Mouse (Mus musculus): ENCODE measurements around the gene Ranbp10. TPM values are rescaled to one million over a fixed set of nuclear protein-coding genes. Genes with fewer than 3 reads are reported as not detected.

Ranbp10 gene
- polyA plus RNA-seq, 1 experiment from 2014 or later, result 8.1 TPM

DNA sequence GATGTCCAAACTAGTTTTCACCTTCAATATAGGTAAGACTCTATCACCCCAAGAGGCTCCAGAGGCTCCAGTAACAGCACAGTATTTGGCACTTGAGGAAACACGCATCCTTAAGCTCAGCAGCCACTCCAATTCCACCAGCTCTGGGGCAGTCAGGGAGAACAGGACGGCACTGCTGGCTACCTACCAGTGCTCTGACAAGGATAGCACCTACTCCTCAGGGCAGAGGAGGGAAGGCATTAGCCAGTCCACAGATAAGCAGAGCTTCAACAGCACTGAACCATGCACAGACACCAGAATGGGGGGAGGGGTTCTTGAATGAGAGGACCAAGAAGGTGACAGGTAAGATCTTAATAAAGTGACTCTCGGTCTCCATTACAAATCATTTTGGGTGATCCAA lies 7.5 kb downstream of the Ranbp10 start:
- Histone ChIP-seq H3K9me3 (replicated peaks; ENCODE audit: control insufficient read depth, low read length) (no peaks in the 10 kb centered on the region), H3K36me3 (ENCODE audit: control insufficient read depth, insufficient read depth, low read length) (peaks cover 48% of the 10 kb centered on the region), H3K4me3 (ENCODE audit: low read depth, low read length) (no peak overlapping the region), H3K27me3 (replicated peaks; ENCODE audit: control insufficient read depth, insufficient read depth, low read length) (no peaks in the 10 kb centered on the region), H3K27ac (ENCODE audit: low read depth, low read length) (no peak overlapping the region), H3K4me2 (ENCODE audit: low read length) (no peak overlapping the region), H3K9ac (ENCODE audit: low read length) (no peak overlapping the region), H3K4me1 (ENCODE audit: control insufficient read depth, insufficient read depth, low read length) (no peaks in the 10 kb centered on the region)
- WGBS, result 94% methylated on average over 3 of the region's 3 CpGs
- no peak for DNase-seq (ENCODE audit: low spot score)
- ATAC-seq, result no peak

DNA sequence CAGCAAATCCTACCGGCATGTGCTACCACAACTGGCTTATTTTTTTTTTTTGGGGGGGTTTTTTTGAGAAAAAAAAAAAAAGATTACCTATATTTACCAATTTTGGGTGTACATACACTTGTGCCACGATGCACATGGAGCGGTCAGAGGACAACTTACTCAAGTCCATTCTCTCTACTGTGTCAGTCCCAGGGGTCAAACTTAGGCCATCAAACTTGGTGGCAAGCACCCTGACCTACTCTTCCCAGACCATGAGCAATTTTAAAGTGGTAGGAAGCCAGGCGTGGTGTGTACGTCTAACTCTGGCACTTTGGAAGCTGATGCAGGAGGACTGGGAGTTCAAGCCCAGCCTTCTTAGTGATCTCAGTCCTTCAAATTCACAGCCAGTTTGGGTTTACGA lies 13.9 kb downstream of the Ranbp10 start:
- Histone ChIP-seq H3K4me3 (ENCODE audit: low read depth, low read length) (no peak overlapping the region), H3K9me3 (replicated peaks; ENCODE audit: control insufficient read depth, low read length) (no peaks in the 10 kb centered on the region), H3K4me2 (ENCODE audit: low read length) (no peak overlapping the region), H3K9ac (ENCODE audit: low read length) (no peak overlapping the region), H3K36me3 (ENCODE audit: control insufficient read depth, insufficient read depth, low read length) (peaks cover 26% of the 10 kb centered on the region; the same call in 1 of the 2 replicates), H3K27me3 (replicated peaks; ENCODE audit: control insufficient read depth, insufficient read depth, low read length) (no peaks in the 10 kb centered on the region), H3K4me1 (ENCODE audit: control insufficient read depth, insufficient read depth, low read length) (no peaks in the 10 kb centered on the region), H3K27ac (ENCODE audit: low read depth, low read length) (no peak overlapping the region)
- no peak for DNase-seq (ENCODE audit: low spot score)
- 99% methylated on average over 6 of the region's 6 CpGs for WGBS
- ATAC-seq, result no peak

DNA sequence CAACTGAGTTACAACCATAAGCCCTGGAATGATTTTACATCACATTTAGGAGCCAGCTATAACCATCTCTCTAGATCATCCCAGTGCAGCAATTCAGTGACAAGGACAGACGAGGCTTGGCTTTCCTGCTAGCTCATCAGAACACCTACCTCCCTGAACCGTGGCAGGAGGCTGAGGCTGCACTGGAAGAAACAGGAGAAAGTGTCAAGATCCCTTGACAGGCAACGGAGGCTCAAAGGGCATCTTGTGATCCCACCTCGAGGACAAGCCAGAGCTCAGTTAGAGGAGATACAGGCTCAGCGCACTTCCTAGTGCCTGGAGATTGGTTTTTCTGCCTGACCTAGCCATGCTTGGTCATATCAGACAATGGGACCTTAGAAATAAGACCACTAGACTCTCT lies 14.6 kb downstream of the Ranbp10 start:
- ATAC-seq, result no peak
- WGBS, result 91% methylated on average over 5 of the region's 5 CpGs
- no peak overlapping the region for H3K27ac ChIP-seq (ENCODE audit: low read depth, low read length)
- no peaks in the 10 kb centered on the region for H3K9me3 ChIP-seq (replicated peaks; ENCODE audit: control insufficient read depth, low read length)
- no peak for DNase-seq (ENCODE audit: low spot score)
- H3K27me3 ChIP-seq (replicated peaks; ENCODE audit: control insufficient read depth, insufficient read depth, low read length), result no peaks in the 10 kb centered on the region
- no peaks in the 10 kb centered on the region for H3K4me1 ChIP-seq (ENCODE audit: control insufficient read depth, insufficient read depth, low read length)
- no peak overlapping the region for H3K4me2 ChIP-seq (ENCODE audit: low read length)
- H3K36me3 ChIP-seq (ENCODE audit: control insufficient read depth, insufficient read depth, low read length), result peaks cover 26% of the 10 kb centered on the region; the same call in 1 of the 2 replicates
- H3K4me3 ChIP-seq (ENCODE audit: low read depth, low read length), result no peak overlapping the region
- no peak overlapping the region for H3K9ac ChIP-seq (ENCODE audit: low read length)

DNA sequence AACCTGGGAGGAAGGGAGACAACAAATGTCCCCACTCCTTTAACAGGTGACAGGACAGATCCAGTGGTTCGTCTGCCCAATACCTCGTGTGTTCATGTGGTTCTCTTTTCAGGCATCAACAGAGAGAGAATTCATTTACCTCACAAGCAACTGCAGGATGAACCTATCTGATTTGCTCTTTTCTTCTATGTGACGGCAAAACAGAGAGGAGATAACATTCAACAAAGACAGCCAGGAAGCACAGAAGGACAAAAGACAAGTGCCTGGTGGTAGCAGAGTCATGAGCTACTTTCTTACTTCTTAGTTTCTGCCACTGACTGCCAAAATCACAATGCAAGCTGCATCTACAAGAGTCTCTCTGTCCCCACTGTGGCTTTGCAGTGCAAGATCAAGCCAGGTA lies 15.6 kb downstream of the Ranbp10 start:
- Histone ChIP-seq H3K9ac (ENCODE audit: low read length) (no peak overlapping the region), H3K4me3 (ENCODE audit: low read depth, low read length) (no peak overlapping the region), H3K27me3 (replicated peaks; ENCODE audit: control insufficient read depth, insufficient read depth, low read length) (no peaks in the 10 kb centered on the region), H3K27ac (ENCODE audit: low read depth, low read length) (no peak overlapping the region), H3K9me3 (replicated peaks; ENCODE audit: control insufficient read depth, low read length) (no peaks in the 10 kb centered on the region), H3K36me3 (ENCODE audit: control insufficient read depth, insufficient read depth, low read length) (peaks cover 26% of the 10 kb centered on the region; the same call in 1 of the 2 replicates), H3K4me2 (ENCODE audit: low read length) (no peak overlapping the region), H3K4me1 (ENCODE audit: control insufficient read depth, insufficient read depth, low read length) (no peaks in the 10 kb centered on the region)
- ATAC-seq, result no peak
- WGBS, result 74% methylated on average over 3 of the region's 3 CpGs
- no peak for DNase-seq (ENCODE audit: low spot score)

DNA sequence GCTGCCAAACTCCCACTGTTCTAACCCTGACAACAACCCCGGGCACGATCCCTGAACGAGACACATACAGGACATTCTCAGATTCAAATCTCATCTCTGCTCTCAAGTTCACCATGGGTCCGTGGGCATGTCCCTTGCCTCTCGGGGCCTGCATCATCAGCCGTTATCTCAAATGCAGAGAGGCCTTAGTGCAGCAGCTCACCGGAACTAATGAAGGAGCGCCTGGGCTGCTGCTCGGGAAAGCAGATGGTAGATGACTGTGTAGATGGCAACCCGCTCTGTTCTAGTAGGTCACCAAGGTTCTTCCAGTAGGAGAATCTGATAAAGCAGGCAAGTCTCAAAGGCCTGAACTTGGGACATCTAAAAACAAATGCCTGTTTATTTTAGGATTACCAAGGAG lies 16.1 kb downstream of the Ranbp10 start:
- no peak overlapping the region for H3K9ac ChIP-seq (ENCODE audit: low read length)
- ATAC-seq (no peak), DNase-seq (ENCODE audit: low spot score) (no peak)
- H3K4me1 ChIP-seq (ENCODE audit: control insufficient read depth, insufficient read depth, low read length), result no peaks in the 10 kb centered on the region
- 87% methylated on average over 10 of the region's 10 CpGs for WGBS
- no peak overlapping the region for H3K4me2 ChIP-seq (ENCODE audit: low read length)
- peaks cover 26% of the 10 kb centered on the region; the same call in 1 of the 2 replicates for H3K36me3 ChIP-seq (ENCODE audit: control insufficient read depth, insufficient read depth, low read length)
- H3K27ac ChIP-seq (ENCODE audit: low read depth, low read length), result no peak overlapping the region
- no peaks in the 10 kb centered on the region for H3K27me3 ChIP-seq (replicated peaks; ENCODE audit: control insufficient read depth, insufficient read depth, low read length)
- no peak overlapping the region for H3K4me3 ChIP-seq (ENCODE audit: low read depth, low read length)
- H3K9me3 ChIP-seq (replicated peaks; ENCODE audit: control insufficient read depth, low read length), result no peaks in the 10 kb centered on the region

DNA sequence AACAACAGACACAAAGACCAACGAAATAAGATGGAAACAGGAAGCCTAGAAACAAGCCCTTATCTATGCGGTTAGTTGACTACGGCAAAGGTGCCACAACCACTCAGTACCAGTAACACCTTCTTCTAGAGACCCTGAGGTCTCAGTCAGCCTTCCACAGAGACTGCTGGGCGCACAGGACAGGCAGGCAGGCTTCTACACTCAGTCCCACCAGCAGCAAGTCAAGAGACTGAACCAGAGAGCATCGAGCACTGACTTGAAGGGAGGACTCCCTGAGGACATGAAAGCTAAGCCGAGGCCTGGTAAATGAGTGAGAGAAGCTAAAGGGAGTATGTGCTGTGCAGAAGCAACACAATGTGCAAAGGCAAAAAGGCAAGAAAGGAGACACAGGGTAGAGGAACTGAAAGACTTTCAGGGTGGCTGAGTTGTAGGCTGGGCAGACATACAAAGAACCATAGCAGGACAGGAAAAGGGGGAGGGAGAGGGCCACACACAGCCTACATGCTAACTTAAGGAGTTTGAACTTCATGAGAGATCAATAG lies 16.8 kb downstream of the Ranbp10 start:
- WGBS, result 91% methylated on average over 6 of the region's 6 CpGs
- Histone ChIP-seq H3K27ac (ENCODE audit: low read depth, low read length) (no peak overlapping the region), H3K36me3 (ENCODE audit: control insufficient read depth, insufficient read depth, low read length) (peaks cover 27% of the 10 kb centered on the region), H3K27me3 (replicated peaks; ENCODE audit: control insufficient read depth, insufficient read depth, low read length) (no peaks in the 10 kb centered on the region), H3K4me2 (ENCODE audit: low read length) (no peak overlapping the region), H3K4me3 (ENCODE audit: low read depth, low read length) (no peak overlapping the region), H3K9me3 (replicated peaks; ENCODE audit: control insufficient read depth, low read length) (no peaks in the 10 kb centered on the region), H3K9ac (ENCODE audit: low read length) (no peak overlapping the region), H3K4me1 (ENCODE audit: control insufficient read depth, insufficient read depth, low read length) (no peaks in the 10 kb centered on the region)
- ATAC-seq (no peak), DNase-seq (ENCODE audit: low spot score) (no peak)

DNA sequence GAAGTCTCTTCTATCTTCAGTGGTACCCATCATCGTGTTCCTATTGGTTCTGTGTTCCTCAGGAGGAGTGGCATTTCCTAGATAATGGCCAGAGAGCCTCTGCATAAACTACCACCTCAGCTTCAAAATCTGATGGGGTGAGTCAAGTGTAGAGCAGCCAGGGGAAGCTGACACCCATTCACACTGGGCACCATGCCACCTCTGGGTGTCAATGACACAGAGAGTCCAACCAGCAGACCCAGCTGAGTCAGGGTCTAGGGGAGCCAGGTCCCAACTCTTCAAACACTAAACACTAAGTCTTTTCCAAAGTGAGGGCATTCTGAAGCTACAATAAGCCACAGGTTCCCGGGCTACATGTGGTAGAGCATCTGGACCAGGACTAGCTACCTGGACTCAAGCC lies 18.7 kb downstream of the Ranbp10 start:
- no peaks in the 10 kb centered on the region for H3K4me1 ChIP-seq (ENCODE audit: control insufficient read depth, insufficient read depth, low read length)
- H3K4me3 ChIP-seq (ENCODE audit: low read depth, low read length), result no peak overlapping the region
- H3K9ac ChIP-seq (ENCODE audit: low read length), result no peak overlapping the region
- H3K27ac ChIP-seq (ENCODE audit: low read depth, low read length), result no peak overlapping the region
- peaks cover 42% of the 10 kb centered on the region for H3K36me3 ChIP-seq (ENCODE audit: control insufficient read depth, insufficient read depth, low read length)
- no peak for ATAC-seq
- H3K9me3 ChIP-seq (replicated peaks; ENCODE audit: control insufficient read depth, low read length), result no peaks in the 10 kb centered on the region
- DNase-seq (ENCODE audit: low spot score), result no peak
- 94% methylated on average over 2 of the region's 2 CpGs for WGBS
- no peaks in the 10 kb centered on the region for H3K27me3 ChIP-seq (replicated peaks; ENCODE audit: control insufficient read depth, insufficient read depth, low read length)
- H3K4me2 ChIP-seq (ENCODE audit: low read length), result no peak overlapping the region

DNA sequence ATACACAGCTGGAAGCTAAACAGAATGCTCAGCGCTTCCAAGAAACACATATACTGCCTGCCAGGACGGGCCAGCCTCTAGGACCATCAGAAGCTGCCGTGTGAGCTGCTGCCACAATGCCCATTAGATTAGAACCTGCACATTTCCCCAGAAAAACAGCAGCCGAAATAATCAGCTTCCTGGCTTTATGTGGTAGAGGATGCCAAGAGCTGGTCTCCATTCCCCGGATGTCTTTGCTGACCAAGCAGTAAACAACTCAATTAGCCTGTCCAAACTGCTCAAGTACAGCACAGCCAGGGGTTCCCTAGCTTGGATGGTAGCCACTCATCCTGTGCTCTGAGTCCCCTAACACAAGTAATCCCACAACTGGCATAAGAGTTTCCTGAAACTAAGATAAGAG lies 19.4 kb downstream of the Ranbp10 start:
- Histone ChIP-seq H3K27me3 (replicated peaks; ENCODE audit: control insufficient read depth, insufficient read depth, low read length) (no peaks in the 10 kb centered on the region), H3K36me3 (ENCODE audit: control insufficient read depth, insufficient read depth, low read length) (peaks cover 41% of the 10 kb centered on the region), H3K4me3 (ENCODE audit: low read depth, low read length) (no peak overlapping the region), H3K9me3 (replicated peaks; ENCODE audit: control insufficient read depth, low read length) (no peaks in the 10 kb centered on the region), H3K9ac (ENCODE audit: low read length) (no peak overlapping the region), H3K4me1 (ENCODE audit: control insufficient read depth, insufficient read depth, low read length) (no peaks in the 10 kb centered on the region), H3K4me2 (ENCODE audit: low read length) (no peak overlapping the region), H3K27ac (ENCODE audit: low read depth, low read length) (no peak overlapping the region)
- ATAC-seq (no peak), DNase-seq (ENCODE audit: low spot score) (no peak)
- WGBS, result 90% methylated on average over 5 of the region's 5 CpGs

DNA sequence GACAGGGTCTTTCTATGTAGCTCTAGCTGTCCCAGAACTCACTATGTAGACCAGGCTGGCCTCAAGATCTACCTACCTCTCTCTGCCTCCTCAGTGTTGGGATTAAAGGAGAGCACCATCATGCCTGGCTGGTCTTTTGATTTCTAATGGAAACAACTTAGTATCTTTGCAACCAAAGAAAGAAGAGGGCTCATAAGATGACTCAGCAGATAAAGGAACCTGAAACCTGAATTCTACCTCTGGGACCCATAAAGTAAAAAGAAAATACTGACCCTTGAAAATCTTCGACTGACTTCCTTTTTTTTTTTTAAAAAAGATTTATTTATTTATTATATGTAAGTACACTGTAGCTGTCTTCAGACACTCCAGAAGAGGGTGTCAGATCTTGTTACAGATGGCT lies 21.2 kb downstream of the Ranbp10 start:
- WGBS, result 91% methylated on average over 1 of the region's 1 CpGs

More for the DNA sequence above, 21.2 kb downstream of the Ranbp10 start:
- DNase-seq (ENCODE audit: low spot score) (no peak), ATAC-seq (no peak)
- H3K36me3 ChIP-seq (ENCODE audit: control insufficient read depth, insufficient read depth, low read length), result peaks cover 27% of the 10 kb centered on the region
- H3K27me3 ChIP-seq (replicated peaks; ENCODE audit: control insufficient read depth, insufficient read depth, low read length), result no peaks in the 10 kb centered on the region
- H3K9me3 ChIP-seq (replicated peaks; ENCODE audit: control insufficient read depth, low read length), result no peaks in the 10 kb centered on the region
- H3K4me1 ChIP-seq (ENCODE audit: control insufficient read depth, insufficient read depth, low read length), result no peaks in the 10 kb centered on the region
- H3K4me2 ChIP-seq (ENCODE audit: low read length), result no peak overlapping the region
- H3K27ac ChIP-seq (ENCODE audit: low read depth, low read length), result no peak overlapping the region
- H3K9ac ChIP-seq (ENCODE audit: low read length), result no peak overlapping the region
- no peak overlapping the region for H3K4me3 ChIP-seq (ENCODE audit: low read depth, low read length)

Measured in forebrain, embryonic 14.5 days (tissue).